Mouse (Mus musculus): ENCODE data around the gene Pip4k2b.

- no peak for TF ChIP-seq POLR2A (IDR thresholded peaks at IDR 0.05; ENCODE audit: low read depth, low read length)
- TF ChIP-seq CTCF (IDR thresholded peaks at IDR 0.05; ENCODE audit: extremely low read depth, insufficient read depth, insufficient read length, insufficient replicate concordance), result no peak
These were observed 37.0 kb upstream of the Pip4k2b start for GRCm38 (mm10) chr11:97781478-97781831.
